Mouse (Mus musculus): Measurements from ENCODE around the gene Slc44a1. TPM values are rescaled to one million over a fixed set of nuclear protein-coding genes. Genes with fewer than 3 reads are reported as not detected.

Gene Slc44a1
- polyA plus RNA-seq, 1 experiment: 18.1 TPM

- no peak for TF ChIP-seq CTCF (IDR thresholded peaks at IDR 0.05; ENCODE audit: borderline replicate concordance, control insufficient read depth, extremely low read depth, insufficient read depth, low read length, poor library complexity)
- no peak for TF ChIP-seq POLR2A (IDR thresholded peaks at IDR 0.05; ENCODE audit: control insufficient read depth, extremely low read depth, insufficient read depth, low read length, poor library complexity)
- no peak for DNase-seq
- H3K4me3 ChIP-seq (ENCODE audit: control insufficient read depth, insufficient read depth, low read length): peak overlapping the region; percentile 92
- WGBS: 13% methylated on average over 9 of the region's 9 CpGs
- H3K27ac ChIP-seq (ENCODE audit: control insufficient read depth, insufficient read depth, low read length): 0 out of 2 replicates have a peak overlapping the region, but pooled peaks have one; percentile 11
- no peaks in the 10 kb centered on the region for H3K36me3 ChIP-seq (ENCODE audit: control insufficient read depth, insufficient read depth, low read length)
- H3K27me3 ChIP-seq (ENCODE audit: control insufficient read depth, insufficient read depth, low read length): no peaks in the 10 kb centered on the region; the same call in 1 of the 2 replicates
- H3K4me1 ChIP-seq (replicated peaks; ENCODE audit: control insufficient read depth, insufficient read depth, low read length): peaks cover 7% of the 10 kb centered on the region
Measured at GRCm38 (mm10) chr4:53439636-53440009, 590 bp upstream of the Slc44a1 start.

- H3K4me3 ChIP-seq (ENCODE audit: control insufficient read depth, insufficient read depth, low read length): peak overlapping the region; percentile 92
- DNase-seq: peak; percentile 35
- peaks cover 7% of the 10 kb centered on the region for H3K4me1 ChIP-seq (replicated peaks; ENCODE audit: control insufficient read depth, insufficient read depth, low read length)
- H3K27ac ChIP-seq (ENCODE audit: control insufficient read depth, insufficient read depth, low read length): no peak overlapping the region
- H3K27me3 ChIP-seq (ENCODE audit: control insufficient read depth, insufficient read depth, low read length): no peaks in the 10 kb centered on the region; the same call in 1 of the 2 replicates
- H3K36me3 ChIP-seq (ENCODE audit: control insufficient read depth, insufficient read depth, low read length): no peaks in the 10 kb centered on the region
- 3% methylated on average over 44 of the region's 45 CpGs for WGBS
- TF ChIP-seq CTCF (IDR thresholded peaks at IDR 0.05; ENCODE audit: borderline replicate concordance, control insufficient read depth, extremely low read depth, insufficient read depth, low read length, poor library complexity) (no peak), POLR2A (IDR thresholded peaks at IDR 0.05; ENCODE audit: control insufficient read depth, extremely low read depth, insufficient read depth, low read length, poor library complexity) (no peak)
Measured at GRCm38 (mm10) chr4:53440816-53441571, 781 bp downstream of the Slc44a1 start.

DNA sequence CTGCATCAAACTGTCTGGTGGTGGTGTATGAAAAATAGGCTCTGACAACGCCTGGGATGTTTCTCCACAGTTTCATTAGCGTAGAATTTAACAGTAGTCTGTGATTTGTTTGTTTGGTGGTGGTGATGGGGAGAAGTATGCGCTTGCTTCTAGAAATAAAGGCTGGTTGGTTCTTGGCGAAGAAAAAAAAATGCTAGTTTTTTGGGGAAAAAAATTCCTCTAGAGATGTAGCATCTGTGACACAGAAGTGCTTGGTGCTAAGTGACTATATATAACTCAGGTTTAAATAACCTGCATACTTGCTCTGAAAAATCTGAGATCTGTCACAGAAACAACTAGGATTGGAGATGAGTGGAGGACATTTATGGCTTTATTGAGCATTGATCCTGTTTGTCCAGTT, 1.5 kb downstream of the Slc44a1 start:
- H3K4me3 ChIP-seq (ENCODE audit: control insufficient read depth, insufficient read depth, low read length): no peak overlapping the region
- no peaks in the 10 kb centered on the region; the same call in 1 of the 2 replicates for H3K27me3 ChIP-seq (ENCODE audit: control insufficient read depth, insufficient read depth, low read length)
- WGBS: 88% methylated on average over 4 of the region's 4 CpGs
- H3K27ac ChIP-seq (ENCODE audit: control insufficient read depth, insufficient read depth, low read length): no peak overlapping the region
- H3K36me3 ChIP-seq (ENCODE audit: control insufficient read depth, insufficient read depth, low read length): no peaks in the 10 kb centered on the region
- H3K4me1 ChIP-seq (replicated peaks; ENCODE audit: control insufficient read depth, insufficient read depth, low read length): peaks cover 7% of the 10 kb centered on the region
- TF ChIP-seq CTCF (IDR thresholded peaks at IDR 0.05; ENCODE audit: borderline replicate concordance, control insufficient read depth, extremely low read depth, insufficient read depth, low read length, poor library complexity): no peak
- no peak for DNase-seq

GRCm38 (mm10) chr4:53446216-53446615, 6.0 kb downstream of the Slc44a1 start:
- Histone ChIP-seq H3K27me3 (ENCODE audit: control insufficient read depth, insufficient read depth, low read length) (no peaks in the 10 kb centered on the region), H3K4me3 (ENCODE audit: control insufficient read depth, insufficient read depth, low read length) (no peak overlapping the region), H3K4me1 (replicated peaks; ENCODE audit: control insufficient read depth, insufficient read depth, low read length) (peaks cover 2% of the 10 kb centered on the region), H3K36me3 (ENCODE audit: control insufficient read depth, insufficient read depth, low read length) (no peaks in the 10 kb centered on the region), H3K27ac (ENCODE audit: control insufficient read depth, insufficient read depth, low read length) (no peak overlapping the region)
- DNase-seq: no peak
- no peak for TF ChIP-seq POLR2A (IDR thresholded peaks at IDR 0.05; ENCODE audit: control insufficient read depth, extremely low read depth, insufficient read depth, low read length, poor library complexity)
- TF ChIP-seq CTCF (IDR thresholded peaks at IDR 0.05; ENCODE audit: borderline replicate concordance, control insufficient read depth, extremely low read depth, insufficient read depth, low read length, poor library complexity): no peak
- WGBS: 92% methylated on average over 3 of the region's 3 CpGs

- no peak overlapping the region for H3K4me3 ChIP-seq (ENCODE audit: control insufficient read depth, insufficient read depth, low read length)
- no peaks in the 10 kb centered on the region for H3K4me1 ChIP-seq (replicated peaks; ENCODE audit: control insufficient read depth, insufficient read depth, low read length)
- no peak for TF ChIP-seq CTCF (IDR thresholded peaks at IDR 0.05; ENCODE audit: borderline replicate concordance, control insufficient read depth, extremely low read depth, insufficient read depth, low read length, poor library complexity)
- no peak for TF ChIP-seq POLR2A (IDR thresholded peaks at IDR 0.05; ENCODE audit: control insufficient read depth, extremely low read depth, insufficient read depth, low read length, poor library complexity)
- no peak overlapping the region for H3K27ac ChIP-seq (ENCODE audit: control insufficient read depth, insufficient read depth, low read length)
- no peaks in the 10 kb centered on the region for H3K27me3 ChIP-seq (ENCODE audit: control insufficient read depth, insufficient read depth, low read length)
- DNase-seq: no peak
- no peaks in the 10 kb centered on the region for H3K36me3 ChIP-seq (ENCODE audit: control insufficient read depth, insufficient read depth, low read length)
- 98% methylated on average over 4 of the region's 4 CpGs for WGBS
Measured at GRCm38 (mm10) chr4:53447773-53448172, 7.6 kb downstream of the Slc44a1 start.

DNA sequence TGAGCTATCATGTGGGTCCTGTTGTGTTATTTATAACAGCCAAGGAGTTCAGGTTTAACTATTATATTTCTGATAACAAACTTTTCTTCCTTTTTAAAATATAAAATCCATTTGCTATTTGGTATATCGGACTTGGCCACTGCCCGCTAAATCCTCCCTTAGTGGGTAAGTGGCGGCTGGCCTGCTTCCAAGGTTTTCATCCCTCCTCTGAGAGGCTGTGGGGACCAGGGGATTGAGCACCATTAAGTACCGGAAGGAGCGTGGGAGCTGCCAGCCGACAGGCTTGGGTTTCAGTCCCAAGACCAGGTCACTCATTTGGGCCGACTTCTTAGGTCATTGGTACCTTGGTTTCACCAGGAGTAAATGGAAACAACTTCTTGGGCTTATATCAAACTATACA, 10.5 kb downstream of the Slc44a1 start:
- Histone ChIP-seq H3K4me1 (replicated peaks; ENCODE audit: control insufficient read depth, insufficient read depth, low read length) (no peaks in the 10 kb centered on the region), H3K4me3 (ENCODE audit: control insufficient read depth, insufficient read depth, low read length) (no peak overlapping the region), H3K36me3 (ENCODE audit: control insufficient read depth, insufficient read depth, low read length) (no peaks in the 10 kb centered on the region), H3K27me3 (ENCODE audit: control insufficient read depth, insufficient read depth, low read length) (no peaks in the 10 kb centered on the region), H3K27ac (ENCODE audit: control insufficient read depth, insufficient read depth, low read length) (no peak overlapping the region)
- TF ChIP-seq POLR2A (IDR thresholded peaks at IDR 0.05; ENCODE audit: control insufficient read depth, extremely low read depth, insufficient read depth, low read length, poor library complexity) (no peak), CTCF (IDR thresholded peaks at IDR 0.05; ENCODE audit: borderline replicate concordance, control insufficient read depth, extremely low read depth, insufficient read depth, low read length, poor library complexity) (no peak)
- no peak for DNase-seq
- WGBS: 95% methylated on average over 7 of the region's 7 CpGs

All from thymus, adult 2 months (tissue).